Mouse (Mus musculus) ES-E14 (cell line): ENCODE data around the gene Usp19. TPM values are rescaled to one million over a fixed set of nuclear protein-coding genes. Genes with fewer than 3 reads are reported as not detected.

Source experiments
- DNase-seq: peaks from one replicate; pipeline ENCODE4 v3.0.0-alpha.2; 2013; ENCODE audit warnings: low read depth, low spot score
- H3K27ac ChIP-seq: 2 replicates; pipeline ENCODE4 v1.5.1; 2012; ENCODE audit warnings: low read depth, mild to moderate bottlenecking, low read length, moderate library complexity, mixed read lengths; ENCODE audit not compliant: poor library complexity, insufficient read depth, severe bottlenecking
- H3K36me3 ChIP-seq: 2 replicates; pipeline ENCODE4 v1.6.1; 2012; ENCODE audit warnings: mild to moderate bottlenecking, low read length, moderate library complexity, mixed read lengths; ENCODE audit not compliant: control insufficient read depth, poor library complexity, insufficient read depth, severe bottlenecking
- H3K4me1 ChIP-seq, 2 experiments: fragments of 150-350 bp in 1 of 2; sonication (generic) in 1 of 2; 2 replicates each; pipeline ENCODE4 v1.6.1; 2012; ENCODE audit warnings: low read length in 2 of 2, mild to moderate bottlenecking in 1 of 2, mixed read lengths in 1 of 2; ENCODE audit not compliant: control insufficient read depth in 2 of 2, insufficient read depth in 2 of 2, poor library complexity in 1 of 2
- H3K4me3 ChIP-seq, 2 experiments: fragments of 150-350 bp in 1 of 2; sonication (generic) in 1 of 2; 2 replicates each; pipeline ENCODE4 v1.5.1; 2012; ENCODE audit warnings: low read length in 2 of 2, low read depth in 1 of 2, mild to moderate bottlenecking in 1 of 2, mixed read lengths in 1 of 2; ENCODE audit not compliant: insufficient read depth in 1 of 2, poor library complexity in 1 of 2, severe bottlenecking in 1 of 2
- H3K9ac ChIP-seq: 2 replicates; pipeline ENCODE4 v1.6.1; 2012; ENCODE audit warnings: low read depth, mild to moderate bottlenecking, low read length, mixed read lengths; ENCODE audit not compliant: poor library complexity, insufficient read depth, severe bottlenecking
- H3K9me3 ChIP-seq: fragments of 150-350 bp; sonication (generic); 2 replicates; pipeline ENCODE4 v1.6.1; 2012; ENCODE audit warnings: low read depth, mild to moderate bottlenecking, low read length; ENCODE audit not compliant: control insufficient read depth, insufficient read depth
- CHD2 ChIP-seq: IDR thresholded peaks from 2 replicates; pipeline ENCODE4 v1.6.1; 2014; ENCODE audit warnings: mild to moderate bottlenecking, low read depth, low read length, inconsistent platforms
- HCFC1 ChIP-seq: IDR thresholded peaks from 2 replicates; pipeline ENCODE4 v1.6.1; 2012; ENCODE audit warnings: low read length, inconsistent platforms, borderline replicate concordance; ENCODE audit not compliant: insufficient read depth
- MAFK ChIP-seq: IDR thresholded peaks from 2 replicates; pipeline ENCODE4 v1.6.1; 2014; ENCODE audit warnings: mild to moderate bottlenecking, low read depth, low read length, inconsistent platforms; ENCODE audit not compliant: insufficient read depth
- ZC3H11A ChIP-seq: IDR thresholded peaks from 2 replicates; pipeline ENCODE4 v1.6.1; 2012; ENCODE audit warnings: low read depth, mild to moderate bottlenecking, inconsistent platforms, low read length, borderline replicate concordance
- ZNF384 ChIP-seq: IDR thresholded peaks from 2 replicates; pipeline ENCODE4 v1.6.1; 2012; ENCODE audit warnings: low read depth, low read length, inconsistent platforms
- in situ Hi-C, 2 experiments: fragments of 600-800 bp; cut with MboI; formaldehyde crosslinking; loops; one replicate each; pipeline ENCODE4 v1.15.1; 2025; ENCODE audit warnings: low sequenced_read_pairs in 2 of 2, inconsistent platforms in 1 of 2; ENCODE audit not compliant: unreplicated experiment in 2 of 2
- total RNA-seq: library from RNA; depleted of rRNA; stranded (reverse); fragments of 300-350 nt; gene quantifications from 2 replicates; pipeline ENCODE4 v1.2.3, GENCODE M21; 2012

The Usp19 gene
- total RNA-seq, 1 experiment: 92.1 TPM

DNA sequence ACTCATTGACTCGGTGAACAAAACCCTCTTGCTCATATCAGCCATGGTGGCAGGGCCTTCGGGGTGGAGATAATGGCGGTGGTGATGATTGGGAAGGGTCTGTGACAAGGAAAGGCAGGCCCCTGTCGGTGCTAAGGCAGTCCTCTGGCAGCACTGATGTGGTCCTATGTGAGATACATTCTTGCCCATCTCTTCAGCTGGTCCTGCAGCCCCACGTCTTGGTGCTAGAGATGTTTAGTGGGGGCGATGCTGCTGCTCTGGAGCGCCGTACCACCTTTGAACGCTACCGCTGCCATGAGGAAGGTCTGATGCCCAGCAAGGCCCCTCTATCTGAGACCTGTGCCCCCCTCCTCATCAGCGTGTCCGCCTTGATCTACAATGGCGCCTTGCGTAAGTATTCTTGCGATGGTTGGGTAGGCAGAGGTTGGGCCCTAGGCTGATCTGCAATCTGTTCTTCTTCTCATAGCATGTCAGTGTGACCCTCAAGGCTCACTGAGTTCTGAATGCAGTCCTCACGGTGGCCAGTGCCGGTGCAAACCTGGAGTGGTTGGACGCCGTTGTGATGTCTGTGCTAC, 5.0 kb upstream of the Usp19 start:
- no peak for DNase-seq
- TF ChIP-seq CHD2: no peak
- no peak for TF ChIP-seq HCFC1
- TF ChIP-seq MAFK: no peak
- TF ChIP-seq ZC3H11A: no peak
- in situ Hi-C loops: no loop called here

DNA sequence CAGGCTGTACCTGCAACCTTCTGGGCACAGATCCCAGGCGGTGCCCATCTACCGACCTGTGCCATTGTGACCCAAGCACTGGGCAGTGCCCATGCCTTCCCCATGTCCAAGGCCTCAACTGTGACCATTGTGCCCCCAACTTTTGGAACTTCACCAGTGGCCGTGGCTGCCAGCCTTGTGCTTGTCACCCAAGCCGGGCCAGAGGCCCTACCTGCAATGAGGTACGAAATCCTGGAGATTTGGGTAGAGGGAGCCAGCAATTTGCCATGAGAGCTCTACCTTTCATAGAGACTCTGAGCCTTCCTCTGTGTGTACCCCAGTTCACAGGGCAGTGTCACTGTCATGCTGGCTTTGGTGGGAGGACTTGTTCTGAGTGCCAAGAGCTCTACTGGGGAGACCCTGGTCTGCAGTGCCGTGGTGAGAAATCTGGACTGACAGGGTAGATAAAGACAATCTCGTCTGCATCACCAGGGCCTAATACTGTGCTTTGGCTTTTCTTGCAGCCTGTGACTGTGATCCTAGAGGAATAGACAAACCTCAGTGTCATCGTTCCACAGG, 3.4 kb upstream of the Usp19 start:
- TF ChIP-seq MAFK (no peak), CHD2 (no peak), ZNF384 (no peak), HCFC1 (no peak), ZC3H11A (no peak)
- H3K9ac ChIP-seq: no peak overlapping the region

More for the DNA sequence above, 5.0 kb upstream of the Usp19 start:
- H3K27ac ChIP-seq: no peak overlapping the region
- peaks cover 3 to 15% of the 10 kb centered on the region in 2 experiments; a peak in 3 of 4 replicates for H3K4me1 ChIP-seq
- H3K9me3 ChIP-seq: no peaks in the 10 kb centered on the region
- H3K9ac ChIP-seq: no peak overlapping the region
- H3K36me3 ChIP-seq: peaks cover 3% of the 10 kb centered on the region; the same call in 1 of the 2 replicates
- H3K4me3 ChIP-seq: no peak overlapping the region

GRCm38 (mm10) chr9:108488403-108488802, 2.0 kb upstream of the Usp19 start:
- Histone ChIP-seq H3K9ac (0 out of 2 replicates have a peak overlapping the region, but pooled peaks have one; percentile 1), H3K9me3 (no peaks in the 10 kb centered on the region), H3K36me3 (peaks cover 12% of the 10 kb centered on the region), H3K4me1 (peaks cover 3 to 14% of the 10 kb centered on the region in 2 experiments; a peak in 3 of 4 replicates), H3K4me3 (peak overlapping the region; percentile 14 to 18; a peak in 2 of 4 replicates), H3K27ac (no peak overlapping the region)
- DNase-seq: no peak
- in situ Hi-C loops: no loop called here
- TF ChIP-seq CHD2 (no peak), ZNF384 (no peak), HCFC1 (no peak), ZC3H11A (no peak), MAFK (no peak)

More for the DNA sequence above, 3.4 kb upstream of the Usp19 start:
- H3K4me1 ChIP-seq: peaks cover 3 to 14% of the 10 kb centered on the region in 2 experiments; a peak in 3 of 4 replicates
- DNase-seq: no peak
- H3K4me3 ChIP-seq: no peak overlapping the region
- peaks cover 5% of the 10 kb centered on the region; the same call in 1 of the 2 replicates for H3K36me3 ChIP-seq
- in situ Hi-C loops: no loop called here
- H3K27ac ChIP-seq: no peak overlapping the region
- no peaks in the 10 kb centered on the region for H3K9me3 ChIP-seq

DNA sequence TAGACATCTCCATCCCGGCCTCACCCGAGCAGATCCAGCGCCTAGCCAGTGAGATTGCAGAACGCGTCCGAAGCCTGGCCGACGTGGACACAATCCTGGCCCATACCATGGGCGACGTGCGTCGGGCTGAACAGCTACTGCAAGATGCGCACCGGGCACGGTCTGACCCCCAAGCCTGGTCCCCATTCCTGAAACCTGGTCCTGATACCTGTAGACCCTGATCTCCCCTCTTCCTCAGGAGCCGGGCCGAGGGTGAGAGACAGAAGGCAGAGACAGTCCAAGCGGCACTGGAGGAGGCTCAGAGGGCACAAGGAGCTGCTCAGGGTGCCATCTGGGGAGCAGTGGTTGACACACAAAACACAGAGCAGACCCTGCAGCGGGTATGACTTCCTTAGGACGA, 1.2 kb upstream of the Usp19 start:
- Histone ChIP-seq H3K4me1 (peaks cover 3 to 14% of the 10 kb centered on the region in 2 experiments; a peak in 3 of 4 replicates), H3K4me3 (peak overlapping the region; percentile 5 to 13; a peak in 1 of 4 replicates), H3K9ac (peak overlapping the region; percentile 38; the same call in 1 of the 2 replicates), H3K27ac (no peak overlapping the region), H3K36me3 (peaks cover 19% of the 10 kb centered on the region), H3K9me3 (no peaks in the 10 kb centered on the region)
- in situ Hi-C loops: no loop called here
- no peak for TF ChIP-seq MAFK
- TF ChIP-seq ZNF384: no peak
- no peak for TF ChIP-seq ZC3H11A
- no peak for DNase-seq
